Mouse (Mus musculus) heart, adult 2 months (tissue): ENCODE data around the gene Poldip3.

Source experiments
- CTCF ChIP-seq: fragments of 200-600 bp; IDR thresholded peaks from 2 replicates; pipeline ENCODE4 v1.8.1; 2022; ENCODE audit warnings: antibody characterized with exemption, mild to moderate bottlenecking, moderate library complexity
- EP300 ChIP-seq: fragments of 200-500 bp; IDR thresholded peaks from 2 replicates; pipeline ENCODE4 v1.6.1; 2011; ENCODE audit warnings: low read depth, low read length, control low read depth; ENCODE audit not compliant: insufficient read depth
- POLR2A ChIP-seq: fragments of 200-500 bp; IDR thresholded peaks from 2 replicates; pipeline ENCODE4 v1.6.1; 2011; ENCODE audit warnings: mild to moderate bottlenecking, low read depth, low read length, control low read depth; ENCODE audit not compliant: insufficient read depth

GRCm38 (mm10) chr15:83171712-83172481 is 22.7 kb upstream of the Poldip3 start:
- peak; percentile 73 for TF ChIP-seq CTCF
- peak; percentile 93 for TF ChIP-seq POLR2A
- TF ChIP-seq EP300: no peak
